Mouse (Mus musculus) left cerebral cortex, adult 18-20 months (tissue): Measurements from ENCODE around the gene Cbx8. TPM values are rescaled to one million over a fixed set of nuclear protein-coding genes. Genes with fewer than 3 reads are reported as not detected.

ENCODE experiments used
- DNase-seq, 2 experiments: peaks; one replicate each; pipeline ENCODE4 v3.0.0; 2021 to 2022; ENCODE audit warnings: low spot score in 2 of 2, mixed read lengths in 1 of 2
- total RNA-seq, 2 experiments: library from RNA; stranded (reverse); gene quantifications; 2 replicates each; pipeline ENCODE4 v1.2.3; 2021

Gene Cbx8
- total RNA-seq, 2 experiments from 2014 or later = 8.3 to 13.3 TPM

- DNase-seq = no peak
These were observed 11.3 kb upstream of the Cbx8 start for GRCm38 (mm10) chr11:119051927-119052660.

- DNase-seq = no peak
These were observed 10.7 kb upstream of the Cbx8 start for GRCm38 (mm10) chr11:119051426-119051825.

GRCm38 (mm10) chr11:119050361-119050760 is 9.6 kb upstream of the Cbx8 start:
- no peak for DNase-seq

- DNase-seq = no peak
These were observed 7.4 kb upstream of the Cbx8 start for GRCm38 (mm10) chr11:119048133-119048510.

GRCm38 (mm10) chr11:119047261-119048132 is 6.7 kb upstream of the Cbx8 start:
- DNase-seq = no peak

GRCm38 (mm10) chr11:119046601-119047245 is 6.0 kb upstream of the Cbx8 start:
- no peak for DNase-seq

GRCm38 (mm10) chr11:119044551-119045337 is 4.0 kb upstream of the Cbx8 start:
- no peak for DNase-seq

- DNase-seq = no peak
These were observed 3.2 kb upstream of the Cbx8 start for GRCm38 (mm10) chr11:119043761-119044550.

GRCm38 (mm10) chr11:119043273-119043540 is 2.4 kb upstream of the Cbx8 start:
- no peak for DNase-seq

GRCm38 (mm10) chr11:119042466-119043272 is 1.9 kb upstream of the Cbx8 start:
- DNase-seq = no peak

GRCm38 (mm10) chr11:119041750-119042465 is 1.1 kb upstream of the Cbx8 start:
- no peak for DNase-seq

GRCm38 (mm10) chr11:119041325-119041716 is 552 bp upstream of the Cbx8 start:
- no peak for DNase-seq

GRCm38 (mm10) chr11:119039732-119040512 is 847 bp downstream of the Cbx8 start:
- no peak for DNase-seq

- DNase-seq = no peak
These were observed 1.9 kb downstream of the Cbx8 start for GRCm38 (mm10) chr11:119038744-119039484.

GRCm38 (mm10) chr11:119037780-119038401 is 2.9 kb downstream of the Cbx8 start:
- no peak for DNase-seq

- no peak for DNase-seq
These were observed 3.6 kb downstream of the Cbx8 start for GRCm38 (mm10) chr11:119036934-119037779.
